Mouse (Mus musculus): Measurements from ENCODE around the gene Map4k4. TPM values are rescaled to one million over a fixed set of nuclear protein-coding genes. Genes with fewer than 3 reads are reported as not detected.

Gene Map4k4
- total RNA-seq, 1 experiment from 2014 or later: 363 TPM

- no peak for ATAC-seq (replicated peaks; ENCODE audit: insufficient number of reproducible peaks, low FRiP score, low TSS enrichment, poor library complexity, severe bottlenecking)
These were observed 5.6 kb upstream of the Map4k4 start for GRCm38 (mm10) chr1:39895097-39895496.

DNA sequence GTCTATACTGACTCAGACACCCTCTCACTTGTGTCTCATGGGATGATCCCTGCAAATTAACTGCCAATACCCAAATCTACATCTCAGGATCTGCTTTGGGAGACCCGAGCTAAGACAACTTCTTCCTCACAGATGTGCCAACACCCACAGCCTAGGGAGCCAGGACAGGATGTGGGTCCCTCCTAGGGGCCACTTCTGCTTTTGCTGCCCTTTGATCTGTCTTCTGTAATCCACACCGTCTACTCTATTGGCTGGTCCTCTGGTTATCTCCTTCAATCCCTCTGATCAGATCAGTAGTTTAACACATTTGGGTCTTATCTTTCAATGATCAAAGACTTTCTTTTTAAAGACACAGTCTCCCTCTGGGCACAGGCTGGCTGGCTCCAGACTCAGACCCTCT lies 5.2 kb upstream of the Map4k4 start:
- ATAC-seq (replicated peaks; ENCODE audit: insufficient number of reproducible peaks, low FRiP score, low TSS enrichment, poor library complexity, severe bottlenecking): peak; percentile 69

- ATAC-seq (replicated peaks; ENCODE audit: insufficient number of reproducible peaks, low FRiP score, low TSS enrichment, poor library complexity, severe bottlenecking): peak; percentile 55
These were observed 4.1 kb upstream of the Map4k4 start for GRCm38 (mm10) chr1:39896581-39896980.

- no peak for ATAC-seq (replicated peaks; ENCODE audit: insufficient number of reproducible peaks, low FRiP score, low TSS enrichment, poor library complexity, severe bottlenecking)
These were observed 2.0 kb upstream of the Map4k4 start for GRCm38 (mm10) chr1:39898686-39899085.

GRCm38 (mm10) chr1:39901063-39901811 lies 524 bp downstream of the Map4k4 start:
- ATAC-seq (replicated peaks; ENCODE audit: insufficient number of reproducible peaks, low FRiP score, low TSS enrichment, poor library complexity, severe bottlenecking): no peak

- no peak for ATAC-seq (replicated peaks; ENCODE audit: insufficient number of reproducible peaks, low FRiP score, low TSS enrichment, poor library complexity, severe bottlenecking)
These were observed 1.4 kb downstream of the Map4k4 start for GRCm38 (mm10) chr1:39901851-39902703.

DNA sequence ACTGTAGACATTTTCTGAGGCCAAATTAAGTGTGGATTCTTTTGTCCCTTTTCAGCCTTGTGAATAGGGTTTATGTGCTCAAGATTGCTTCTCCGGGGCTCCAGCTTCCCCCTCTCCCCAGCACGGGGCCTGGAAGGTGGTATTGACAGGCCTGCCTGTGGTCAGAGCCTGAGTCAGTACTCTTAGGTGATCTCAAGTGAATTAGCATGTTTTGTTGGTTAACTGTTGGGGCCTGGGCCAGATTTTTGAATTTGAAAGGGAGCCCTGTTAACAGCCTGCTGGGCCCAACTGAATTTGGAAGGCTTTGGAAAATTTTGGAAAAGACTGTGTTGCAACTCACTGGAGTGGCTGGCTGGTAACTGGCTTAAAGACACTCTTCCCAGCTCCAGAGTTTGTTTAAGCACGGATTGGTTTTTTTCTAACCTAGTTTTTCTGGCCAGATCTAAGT lies 2.0 kb downstream of the Map4k4 start:
- ATAC-seq (replicated peaks; ENCODE audit: insufficient number of reproducible peaks, low FRiP score, low TSS enrichment, poor library complexity, severe bottlenecking): no peak

DNA sequence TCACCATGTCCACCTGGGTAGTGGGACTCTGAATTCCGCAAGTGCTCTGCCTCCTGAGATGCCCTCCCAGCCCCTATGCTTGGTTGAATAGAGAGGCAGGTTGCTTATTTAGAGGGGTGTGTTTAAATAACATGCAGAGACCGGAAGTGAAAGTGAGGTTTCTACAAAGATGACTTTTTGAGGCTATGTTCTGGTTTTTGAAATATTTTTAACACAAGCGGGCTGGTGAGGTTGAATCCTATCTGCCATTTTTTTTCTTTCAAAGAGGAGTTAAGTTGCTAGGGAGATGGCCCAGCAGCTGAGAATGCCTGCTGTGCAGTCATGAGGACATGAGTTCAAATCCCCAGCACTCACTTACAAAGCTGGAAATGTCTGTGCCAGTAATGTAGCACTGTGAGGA lies 4.0 kb downstream of the Map4k4 start:
- ATAC-seq (replicated peaks; ENCODE audit: insufficient number of reproducible peaks, low FRiP score, low TSS enrichment, poor library complexity, severe bottlenecking): no peak

- ATAC-seq (replicated peaks; ENCODE audit: insufficient number of reproducible peaks, low FRiP score, low TSS enrichment, poor library complexity, severe bottlenecking): no peak
These were observed 6.2 kb downstream of the Map4k4 start for GRCm38 (mm10) chr1:39906921-39907320.

DNA sequence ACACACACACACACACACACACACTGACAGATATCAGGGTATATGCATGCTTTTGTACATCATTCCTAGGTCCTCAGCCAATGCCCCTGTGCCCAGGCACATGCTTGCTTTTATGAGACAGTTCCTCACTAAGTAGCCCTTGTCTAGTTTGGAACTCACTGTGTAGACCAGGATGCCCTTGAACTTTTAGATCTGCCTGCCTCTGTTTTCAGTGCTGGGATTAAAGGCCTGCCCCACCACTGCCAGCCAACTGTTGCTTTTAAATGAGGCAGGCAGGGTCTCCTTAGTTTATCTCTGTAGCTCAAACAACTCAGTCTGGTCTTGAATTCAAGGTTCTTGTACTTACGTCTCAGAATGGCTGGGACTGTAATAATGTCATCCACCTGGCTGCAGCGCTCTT lies 8.3 kb downstream of the Map4k4 start:
- ATAC-seq (replicated peaks; ENCODE audit: insufficient number of reproducible peaks, low FRiP score, low TSS enrichment, poor library complexity, severe bottlenecking): no peak

- ATAC-seq (replicated peaks; ENCODE audit: insufficient number of reproducible peaks, low FRiP score, low TSS enrichment, poor library complexity, severe bottlenecking): peak; percentile 67; the same call in 1 of the 2 replicates
These were observed 10.7 kb downstream of the Map4k4 start for GRCm38 (mm10) chr1:39911446-39911845.

DNA sequence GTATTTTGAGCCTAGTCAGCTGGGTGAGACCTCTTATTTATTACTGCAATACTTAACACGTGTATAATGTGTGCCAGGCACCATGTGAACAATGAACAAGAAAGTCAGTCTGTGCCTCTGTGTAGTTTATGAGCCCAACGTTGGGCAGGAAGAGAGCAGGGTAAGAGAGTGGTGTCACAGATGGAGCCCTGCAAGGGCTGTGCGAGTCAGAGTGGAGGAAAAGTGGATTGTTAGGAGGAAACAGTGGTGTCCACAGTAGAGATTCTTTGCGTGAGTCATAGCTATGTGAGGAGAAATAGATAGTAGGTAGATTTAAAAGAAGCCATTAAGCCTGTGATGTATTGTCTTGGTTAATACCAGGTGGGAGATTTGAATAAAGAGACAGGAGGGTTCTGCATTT lies 12.5 kb downstream of the Map4k4 start:
- no peak for ATAC-seq (replicated peaks; ENCODE audit: insufficient number of reproducible peaks, low FRiP score, low TSS enrichment, poor library complexity, severe bottlenecking)

DNA sequence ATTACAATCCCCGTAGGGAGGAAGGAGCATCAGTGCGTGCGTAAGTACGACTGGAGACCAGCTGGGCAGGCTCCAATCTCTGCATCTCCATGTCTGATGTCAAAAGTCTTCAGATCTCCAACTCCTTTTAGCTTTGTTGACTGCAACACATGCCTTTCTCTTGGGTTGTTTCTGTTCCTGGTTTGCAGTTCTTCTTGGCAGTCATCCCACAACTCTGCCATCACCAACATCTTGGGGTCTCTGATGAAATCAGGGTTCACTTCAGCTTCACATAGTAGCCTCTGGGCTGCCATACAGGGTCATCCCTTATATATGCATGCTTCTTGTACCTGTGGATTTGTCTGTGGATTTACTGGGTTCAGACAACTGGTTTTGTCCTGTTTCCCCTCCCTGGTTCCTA lies 15.4 kb downstream of the Map4k4 start:
- ATAC-seq (replicated peaks; ENCODE audit: insufficient number of reproducible peaks, low FRiP score, low TSS enrichment, poor library complexity, severe bottlenecking): 0 out of 2 replicates have a peak, but pooled peaks have one; percentile 24

GRCm38 (mm10) chr1:39917855-39918516 lies 17.3 kb downstream of the Map4k4 start:
- 0 out of 2 replicates have a peak, but pooled peaks have one; percentile 14 for ATAC-seq (replicated peaks; ENCODE audit: insufficient number of reproducible peaks, low FRiP score, low TSS enrichment, poor library complexity, severe bottlenecking)

DNA sequence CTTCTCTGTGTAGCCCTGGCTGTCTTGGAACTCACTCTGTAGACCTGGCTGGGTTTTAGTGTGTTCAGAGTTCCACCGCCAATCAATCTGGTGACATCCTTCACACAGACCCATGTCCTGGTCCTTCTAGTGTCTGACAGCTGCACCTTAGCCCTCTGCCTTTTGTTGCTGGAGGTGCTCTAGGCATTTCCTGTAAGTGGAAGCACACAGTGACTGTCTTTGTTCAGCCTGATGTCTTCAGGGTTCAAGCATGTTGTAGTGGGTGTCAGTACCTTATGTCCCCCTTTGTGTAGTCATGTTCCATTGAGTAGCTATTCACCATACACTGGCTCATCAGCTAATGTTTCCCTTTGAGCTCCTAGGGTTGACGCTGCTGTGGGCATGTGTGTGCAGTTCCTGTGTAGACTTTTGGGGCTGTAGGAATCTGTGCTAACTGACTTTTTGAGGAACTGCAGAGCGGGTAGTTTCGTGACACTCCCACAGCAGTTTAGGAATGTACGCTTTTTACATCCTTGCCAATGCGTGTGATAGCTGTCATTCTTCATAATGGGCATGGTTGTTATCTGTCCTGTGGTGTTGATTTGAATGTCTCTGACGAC lies 17.9 kb downstream of the Map4k4 start:
- ATAC-seq (replicated peaks; ENCODE audit: insufficient number of reproducible peaks, low FRiP score, low TSS enrichment, poor library complexity, severe bottlenecking): peak; percentile 29; the same call in 1 of the 2 replicates

DNA sequence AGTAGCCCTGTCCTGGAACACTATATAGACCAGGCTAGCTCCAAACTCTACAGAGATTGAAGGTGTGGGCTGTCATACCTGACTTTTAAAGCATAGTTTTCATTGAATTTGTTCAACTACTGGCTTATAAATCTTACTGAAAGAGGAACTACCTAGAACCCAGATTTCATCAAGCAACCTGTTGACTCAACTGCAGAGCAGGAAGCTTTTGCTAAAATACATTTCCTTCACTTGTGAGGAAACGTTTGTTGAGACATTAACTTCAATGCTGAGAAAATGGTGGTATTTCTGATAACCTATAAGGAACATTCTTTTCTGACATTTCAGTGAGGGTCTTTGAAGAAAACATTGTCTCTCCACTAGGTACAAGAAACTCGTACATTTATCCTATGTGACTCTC lies 19.9 kb downstream of the Map4k4 start:
- ATAC-seq (replicated peaks; ENCODE audit: insufficient number of reproducible peaks, low FRiP score, low TSS enrichment, poor library complexity, severe bottlenecking): no peak

- ATAC-seq (replicated peaks; ENCODE audit: insufficient number of reproducible peaks, low FRiP score, low TSS enrichment, poor library complexity, severe bottlenecking): no peak
These were observed 21.3 kb downstream of the Map4k4 start for GRCm38 (mm10) chr1:39921996-39922395.

DNA sequence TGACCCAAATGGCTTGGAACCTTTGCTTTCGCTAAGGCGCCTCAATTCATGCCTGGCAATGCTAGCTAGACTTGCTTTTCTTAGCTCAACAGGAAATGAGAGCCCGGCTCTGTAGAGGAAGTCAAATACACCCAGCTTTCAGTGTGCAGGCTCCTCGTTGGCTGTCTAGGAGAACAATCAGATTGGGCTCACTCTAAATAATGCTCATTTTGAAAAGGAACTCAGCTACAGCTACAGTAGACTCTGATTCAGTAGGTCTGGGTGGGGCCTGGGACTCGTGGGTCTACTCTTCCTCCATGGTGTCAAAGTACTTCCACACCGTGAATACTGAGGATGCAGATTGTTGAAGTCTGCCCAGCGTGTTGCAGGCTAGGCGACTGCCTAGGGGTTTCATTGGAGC lies 22.0 kb downstream of the Map4k4 start:
- ATAC-seq (replicated peaks; ENCODE audit: insufficient number of reproducible peaks, low FRiP score, low TSS enrichment, poor library complexity, severe bottlenecking): peak; percentile 74
